14 mouse cellular contexts compared by ENCODE assay signal in the genomic region with DNA sequence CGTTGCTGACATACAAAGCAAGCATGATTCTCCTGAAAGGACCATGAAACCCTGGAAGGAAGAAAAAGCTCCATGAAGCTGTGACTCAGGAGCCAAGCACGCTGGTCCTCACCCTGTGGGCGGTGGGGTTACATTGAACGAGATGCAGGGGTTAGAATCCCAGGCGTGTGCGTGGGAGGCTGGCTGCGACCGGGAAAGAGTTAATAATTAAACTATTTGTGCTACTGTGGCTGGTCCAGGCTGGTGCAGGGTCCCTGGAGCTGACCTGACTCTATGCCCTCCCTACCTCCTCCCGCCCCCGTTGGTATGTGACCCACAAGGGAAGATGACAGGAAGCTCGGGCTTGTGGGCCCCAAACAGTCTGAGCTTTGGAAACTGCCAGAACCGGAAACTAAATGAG. TPM values are rescaled to one million over a fixed set of nuclear protein-coding genes. Genes with fewer than 3 reads are reported as not detected.
DNase-seq lines count a peak whose midpoint lies in the region; ATAC-seq and TF ChIP-seq lines count a peak whose summit lies in the region.
"Had no signal": no experiment of that assay in that cellular context is flagged by ENCODE, and none has a peak within 500 bp of the region (broad histone marks: within the 10 kb centered on the region; RNA-seq: fewer than 3 reads in every experiment).

No protein-coding gene starts in this region.

- no peaks in the 10 kb centered on the region for H3K9me3 ChIP-seq in intestine, embryonic 15.5 days
- no peaks in the 10 kb centered on the region for H3K9me3 ChIP-seq in stomach, embryonic 14.5 days (ENCODE audit: control insufficient read depth, low read depth, low read length)
- no peaks in the 10 kb centered on the region for H3K9me3 ChIP-seq in hindbrain, embryonic 14.5 days (ENCODE audit: control insufficient read depth, low read length)
- H3K9me3 ChIP-seq in lung, postnatal 0 days (ENCODE audit: low read length): no peaks in the 10 kb centered on the region
- H3K9me3 ChIP-seq: embryonic facial prominence, embryonic 12.5 days had no signal

- peak overlapping the region; percentile 26; the same call in 1 of the 2 replicates for H3K4me2 ChIP-seq in intestine, embryonic 15.5 days (replicated peaks)
- H3K4me2 ChIP-seq in stomach, embryonic 14.5 days (replicated peaks; ENCODE audit: low read depth, low read length): no peak overlapping the region
- H3K4me2 ChIP-seq in hindbrain, embryonic 14.5 days (replicated peaks): no peak overlapping the region
- H3K4me2 ChIP-seq in lung, postnatal 0 days (replicated peaks; ENCODE audit: low read depth, low read length): no peak overlapping the region
- H3K4me2 ChIP-seq: embryonic facial prominence, embryonic 12.5 days; heart, embryonic 11.5 days had no signal

- 38% methylated on average over 12 of the region's 12 CpGs for WGBS in intestine, embryonic 15.5 days
- 46% methylated on average over 12 of the region's 12 CpGs for WGBS in stomach, embryonic 14.5 days
- 73% methylated on average over 12 of the region's 12 CpGs for whole genome bisulfite sequencing in hindbrain, embryonic 14.5 days
- 46% methylated on average over 12 of the region's 12 CpGs for WGBS in lung, postnatal 0 days

- no peak overlapping the region for H3K4me3 ChIP-seq in intestine, embryonic 15.5 days (replicated peaks)
- H3K4me3 ChIP-seq in stomach, embryonic 14.5 days (ENCODE audit: low read depth, low read length): no peak overlapping the region
- H3K4me3 ChIP-seq in hindbrain, embryonic 14.5 days (replicated peaks; ENCODE audit: low read length): no peak overlapping the region
- no peak overlapping the region for H3K4me3 ChIP-seq in lung, postnatal 0 days (ENCODE audit: low read depth, low read length)
- H3K4me3 ChIP-seq: embryonic facial prominence, embryonic 12.5 days had no signal

- H3K27ac ChIP-seq in intestine, embryonic 15.5 days: no peak overlapping the region
- H3K27ac ChIP-seq in stomach, embryonic 14.5 days (ENCODE audit: low read length): no peak overlapping the region
- H3K27ac ChIP-seq in hindbrain, embryonic 14.5 days: no peak overlapping the region
- no peak overlapping the region for H3K27ac ChIP-seq in lung, postnatal 0 days (ENCODE audit: low read length)
- H3K27ac ChIP-seq: embryonic facial prominence, embryonic 12.5 days had no signal

- TF ChIP-seq EP300 in lung, postnatal 0 days (IDR thresholded peaks at IDR 0.05): no peak

- DNase-seq in Muller cell, postnatal 12 days (ENCODE audit: inconsistent ontology term): peak; percentile 25
- DNase-seq in kidney, postnatal 25 days: peak; percentile 64 to 89
- DNase-seq in hindbrain, embryonic 14.5 days (ENCODE audit: low spot score): no peak
- DNase-seq in lung, postnatal 0 days (ENCODE audit: low spot score): no peak
- DNase-seq: adrenal gland, postnatal 14 days; cerebellum, adult 18-20 months had no signal

- H3K9ac ChIP-seq in intestine, embryonic 15.5 days: no peak overlapping the region
- H3K9ac ChIP-seq in stomach, embryonic 14.5 days (replicated peaks; ENCODE audit: low read depth, low read length): no peak overlapping the region
- H3K9ac ChIP-seq in hindbrain, embryonic 14.5 days: no peak overlapping the region
- no peak overlapping the region for H3K9ac ChIP-seq in lung, postnatal 0 days (replicated peaks; ENCODE audit: low read depth)
- H3K9ac ChIP-seq: embryonic facial prominence, embryonic 12.5 days had no signal

- TF ChIP-seq CTCF in lung, postnatal 0 days (IDR thresholded peaks at IDR 0.05): no peak

- H3K4me1 ChIP-seq in intestine, embryonic 15.5 days (replicated peaks): peaks cover 32% of the 10 kb centered on the region
- peaks cover 13% of the 10 kb centered on the region for H3K4me1 ChIP-seq in stomach, embryonic 14.5 days (ENCODE audit: control insufficient read depth, insufficient read depth, low read length)
- H3K4me1 ChIP-seq in hindbrain, embryonic 14.5 days (replicated peaks; ENCODE audit: control insufficient read depth, insufficient read depth, low read length): 0 out of 2 replicates have a peak, but pooled peaks cover 4% of the 10 kb centered on the region
- H3K4me1 ChIP-seq in lung, postnatal 0 days (ENCODE audit: insufficient read depth, low read depth, low read length): no peaks in the 10 kb centered on the region

- H3K36me3 ChIP-seq in intestine, embryonic 15.5 days: no peaks in the 10 kb centered on the region
- H3K36me3 ChIP-seq in stomach, embryonic 14.5 days (ENCODE audit: control insufficient read depth, insufficient read depth, low read length): no peaks in the 10 kb centered on the region
- H3K36me3 ChIP-seq in hindbrain, embryonic 14.5 days (replicated peaks; ENCODE audit: control insufficient read depth, insufficient read depth): no peaks in the 10 kb centered on the region
- H3K36me3 ChIP-seq in lung, postnatal 0 days (ENCODE audit: insufficient read depth, low read length): no peaks in the 10 kb centered on the region
- H3K36me3 ChIP-seq: embryonic facial prominence, embryonic 12.5 days; G1E had no signal

- ATAC-seq in intestine, embryonic 15.5 days: peak; percentile 64
- peak; percentile 51; the same call in 1 of the 2 replicates for ATAC-seq in stomach, embryonic 14.5 days (ENCODE audit: insufficient number of reproducible peaks, insufficient read depth, low FRiP score, low read depth)
- no peak for ATAC-seq in megakaryocyte, adult 5-6 weeks (ENCODE audit: poor library complexity, severe bottlenecking)
- no peak for ATAC-seq in hindbrain, embryonic 14.5 days (ENCODE audit: low FRiP score)
- no peak for ATAC-seq in lung, postnatal 0 days
- ATAC-seq: forebrain, embryonic 16.5 days; midbrain, embryonic 16.5 days had no signal

- H3K27me3 ChIP-seq in intestine, embryonic 15.5 days (replicated peaks): no peaks in the 10 kb centered on the region
- no peaks in the 10 kb centered on the region for H3K27me3 ChIP-seq in stomach, embryonic 14.5 days (ENCODE audit: control insufficient read depth, insufficient read depth, low read length)
- H3K27me3 ChIP-seq in hindbrain, embryonic 14.5 days (ENCODE audit: control insufficient read depth, insufficient read depth, low read length): no peaks in the 10 kb centered on the region
- no peaks in the 10 kb centered on the region for H3K27me3 ChIP-seq in lung, postnatal 0 days (replicated peaks; ENCODE audit: insufficient read depth, low read length)
- H3K27me3 ChIP-seq: embryonic facial prominence, embryonic 12.5 days had no signal

RNA-seq across cellular contexts. Expression of gene Id2, which starts 35.1 kb away (rescaled TPM):
- 360 and 449 TPM in 2 replicates for polyA plus RNA-seq in intestine, embryonic 15.5 days (2015; fragmentation: Nextera tagmentation; extraction: Ambion mirVana)
- polyA plus RNA-seq in stomach, embryonic 14.5 days (2014; fragmentation: Nextera tagmentation; extraction: Ambion mirVana): 441 and 450 TPM in 2 replicates
- 188 and 198 TPM in 2 replicates for total RNA-seq in megakaryocyte, adult 5-6 weeks (2015)
- 96.7 and 108 TPM in 2 replicates for total RNA-seq in megakaryocyte, adult 5-6 weeks (2017)
- 314 and 316 TPM in 2 replicates for polyA plus RNA-seq in hindbrain, embryonic 14.5 days (2014; fragmentation: Nextera tagmentation; extraction: Ambion mirVana)
- 444 and 475 TPM in 2 replicates for polyA plus RNA-seq in lung, postnatal 0 days (2015; fragmentation: Nextera tagmentation; extraction: Ambion mirVana)
- polyA plus RNA-seq: G1E had no signal

Comparison
In these comparisons a context has a peak if more than half of its experiments do, and no peak if none do; other contexts are left out.
1. DNase-seq: peak in Muller cell, postnatal 12 days (single experiment) and kidney, postnatal 25 days (2 of 2); none in hindbrain, embryonic 14.5 days (single experiment) and lung, postnatal 0 days (single experiment).
2. ATAC-seq: peak in intestine, embryonic 15.5 days (single experiment) and stomach, embryonic 14.5 days (single experiment); none in megakaryocyte, adult 5-6 weeks (single experiment), hindbrain, embryonic 14.5 days (single experiment) and lung, postnatal 0 days (single experiment).